Mouse (Mus musculus): Measurements from ENCODE around the gene Insl3. TPM values are rescaled to one million over a fixed set of nuclear protein-coding genes. Genes with fewer than 3 reads are reported as not detected.

The Insl3 gene
- polyA plus RNA-seq (2014; fragmentation: Illumina TruSeq; extraction: RNeasy Lipid Tissue Mini Kit (QIAGEN cat#74804); ENCODE audit: low read depth, low replicate concordance), result 1.6 TPM

DNA sequence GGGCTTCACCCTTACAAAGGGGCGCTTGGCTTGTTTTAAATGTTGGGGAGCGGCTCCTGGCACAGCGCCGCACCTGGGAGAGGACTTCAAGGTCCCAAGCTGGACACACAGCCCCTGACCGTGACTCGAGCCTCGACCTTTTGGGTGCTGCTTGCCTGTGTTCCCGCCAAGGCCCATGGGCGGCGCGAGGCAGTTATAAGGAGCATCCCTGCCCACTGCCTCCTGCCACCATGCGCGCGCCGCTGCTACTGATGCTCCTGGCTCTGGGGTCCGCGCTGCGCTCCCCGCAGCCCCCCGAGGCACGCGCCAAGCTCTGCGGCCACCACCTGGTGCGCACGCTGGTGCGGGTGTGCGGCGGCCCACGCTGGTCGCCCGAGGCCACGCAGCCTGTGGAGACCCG lies at the start of gene Insl3:
Gene Insl3 (plus strand): TSS at position 187 of the 400 bp plus-strand sequence.

DNA sequence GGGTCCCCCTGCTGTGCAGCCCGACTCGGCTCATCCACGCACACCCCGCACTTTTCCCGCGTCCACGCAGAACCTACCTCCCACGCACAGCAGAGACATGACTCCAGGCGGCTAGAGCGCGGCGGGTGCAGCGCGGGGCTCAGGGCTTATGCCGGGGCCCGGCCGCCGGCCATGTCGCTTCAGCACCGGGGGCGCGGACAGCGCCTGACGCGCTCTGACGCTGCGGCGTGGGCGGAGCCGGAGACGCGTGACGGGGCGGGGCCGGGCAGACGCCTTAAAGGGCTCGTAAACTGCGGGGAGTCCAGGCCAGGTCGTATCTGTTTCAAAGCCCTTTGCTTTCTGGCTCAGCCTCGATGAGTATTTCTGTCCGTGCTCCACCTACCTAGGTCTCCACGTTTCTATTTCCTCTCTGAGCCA lies 17.5 kb upstream of the Insl3 start, which contains the start of gene Unc13a:
Gene Unc13a (minus strand): TSS at position 209 of the 417 bp plus-strand sequence.

DNA sequence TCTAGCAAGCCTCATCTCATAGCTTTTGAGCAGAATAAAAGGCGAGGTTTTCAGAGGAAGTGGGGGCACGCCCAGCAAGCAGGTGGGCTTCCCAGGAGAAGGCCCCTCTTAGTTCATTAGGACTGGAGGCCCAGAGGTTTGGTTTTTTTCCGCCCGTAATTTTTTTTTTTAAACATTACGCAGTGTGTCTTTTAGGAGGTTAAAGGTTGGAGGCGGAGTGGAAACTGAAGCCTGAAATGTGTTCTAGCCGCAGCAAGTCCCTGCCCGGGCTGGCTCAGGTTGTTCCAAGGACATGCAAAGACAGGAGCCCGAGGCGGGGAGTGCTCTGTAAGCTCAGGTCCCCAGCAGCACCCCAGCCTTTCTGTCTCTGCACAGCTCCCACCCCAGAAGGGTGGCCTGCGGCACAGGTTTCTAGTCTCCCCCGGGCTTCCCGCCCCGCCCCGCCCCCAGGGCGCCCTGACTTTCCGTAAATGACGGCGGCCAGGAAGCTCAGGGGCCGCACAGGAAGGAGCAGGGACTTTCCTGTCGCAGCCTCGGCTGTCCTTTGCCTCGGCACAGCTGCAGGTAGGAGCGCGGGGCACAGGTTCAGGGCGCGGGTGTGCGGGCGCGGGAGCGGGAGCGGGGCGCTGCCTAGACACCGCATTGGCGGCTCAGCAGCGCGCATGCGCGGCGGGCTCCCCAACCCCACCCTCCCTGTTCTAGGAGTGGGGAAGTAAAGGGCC lies 12.8 kb upstream of the Insl3 start, which contains the start of gene Jak3:
Gene Jak3 (plus strand): TSS at position 277 of the 722 bp plus-strand sequence.

DNA sequence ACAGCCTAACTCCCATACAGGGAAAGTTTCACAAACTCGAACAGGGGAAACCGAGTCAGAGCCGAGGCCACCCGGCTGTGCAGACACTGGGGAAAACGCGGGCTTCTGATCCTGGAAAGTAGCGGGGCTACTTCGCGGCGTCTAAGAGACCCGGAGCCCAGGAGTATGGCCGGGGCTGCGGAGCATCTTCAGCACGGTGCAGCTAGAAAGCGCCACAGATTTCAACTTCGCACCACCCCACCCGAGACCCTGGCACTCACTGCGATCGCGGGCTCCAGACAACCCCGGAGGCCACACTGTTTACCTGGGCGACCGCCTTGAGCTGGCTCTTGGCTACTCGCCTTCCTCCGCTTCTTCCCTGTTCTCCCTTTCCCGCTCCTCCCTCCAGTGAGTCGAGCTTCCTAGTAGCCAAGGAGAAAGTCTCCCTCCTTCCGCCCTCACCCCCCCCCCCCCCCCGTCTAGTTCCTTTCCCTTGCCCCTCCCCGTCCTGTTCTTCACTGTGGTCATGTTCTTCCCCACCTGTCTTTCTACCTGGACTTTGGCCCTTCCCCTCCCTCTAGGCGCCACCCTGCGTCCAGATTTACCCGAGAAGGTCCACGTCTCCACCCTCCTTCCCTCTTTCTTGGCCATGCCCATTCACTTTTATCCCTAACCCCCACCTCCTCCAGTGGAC lies 12.5 kb downstream of the Insl3 start, which contains the start of gene B3gnt3:
Gene B3gnt3 (minus strand): TSS at position 376 of the 673 bp plus-strand sequence.

DNA sequence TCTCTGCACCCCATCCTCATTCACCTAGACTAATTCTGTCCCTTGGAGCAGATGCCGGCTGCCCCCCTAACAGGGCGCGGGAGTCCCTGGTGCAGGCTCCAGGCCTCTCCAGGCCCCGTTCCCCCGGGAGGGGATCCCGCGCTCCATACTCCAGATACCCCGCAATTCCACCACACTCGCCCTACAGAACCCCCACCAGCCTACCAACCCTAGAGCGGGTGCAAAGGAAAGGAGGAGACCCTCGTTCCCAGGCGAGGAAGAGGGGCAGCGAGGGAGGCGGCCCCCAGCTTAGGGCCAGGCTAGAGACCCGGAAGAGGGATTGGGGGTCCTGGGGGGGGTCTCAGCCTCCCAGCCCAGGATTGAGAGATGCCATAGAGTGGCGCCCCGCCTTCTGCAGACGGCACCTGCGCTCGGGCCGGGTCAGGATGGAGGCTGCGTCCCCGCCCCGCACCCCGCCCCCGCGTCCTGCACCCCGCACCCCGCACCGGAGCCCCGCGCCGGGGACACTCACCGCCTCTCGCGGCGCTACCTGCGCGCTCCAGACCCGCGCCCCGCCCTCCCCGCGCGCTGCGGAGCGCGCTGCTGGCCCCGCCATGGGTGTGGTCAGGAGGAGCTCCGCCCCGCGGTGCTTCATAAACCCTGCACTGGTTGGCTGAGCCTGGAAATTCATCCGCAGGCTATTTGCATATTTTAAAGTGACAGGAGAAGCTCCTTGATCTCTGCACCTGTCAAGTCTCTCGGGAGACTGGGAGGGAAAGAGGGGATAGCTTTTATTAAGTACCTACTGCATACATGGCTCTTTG lies 36.3 kb downstream of the Insl3 start, which contains the start of gene Fcho1:
Gene Fcho1 (minus strand): TSS at position 595 of the 803 bp plus-strand sequence.

Other genes with a start within 250 kb of the Insl3 start
- gene Abhd8, start 225.6 kb upstream of the Insl3 start, polyA plus RNA-seq (2014; fragmentation: Illumina TruSeq; extraction: RNeasy Lipid Tissue Mini Kit (QIAGEN cat#74804); ENCODE audit: low read depth, low replicate concordance), result 21.8 TPM
- gene Mrpl34, start 224.3 kb upstream of the Insl3 start, polyA plus RNA-seq (2014; fragmentation: Illumina TruSeq; extraction: RNeasy Lipid Tissue Mini Kit (QIAGEN cat#74804); ENCODE audit: low read depth, low replicate concordance), result 132 TPM
- gene Dda1, start 220.0 kb upstream of the Insl3 start, polyA plus RNA-seq (2014; fragmentation: Illumina TruSeq; extraction: RNeasy Lipid Tissue Mini Kit (QIAGEN cat#74804); ENCODE audit: low read depth, low replicate concordance), result 38.0 TPM
- 12.2 TPM for gene Ano8, start 203.3 kb upstream of the Insl3 start, polyA plus RNA-seq (2014; fragmentation: Illumina TruSeq; extraction: RNeasy Lipid Tissue Mini Kit (QIAGEN cat#74804); ENCODE audit: low read depth, low replicate concordance)
- gene Gtpbp3, start 201.1 kb upstream of the Insl3 start, polyA plus RNA-seq (2014; fragmentation: Illumina TruSeq; extraction: RNeasy Lipid Tissue Mini Kit (QIAGEN cat#74804); ENCODE audit: low read depth, low replicate concordance), result 20.3 TPM
- 17.7 TPM for gene Plvap, start 177.5 kb upstream of the Insl3 start, polyA plus RNA-seq (2014; fragmentation: Illumina TruSeq; extraction: RNeasy Lipid Tissue Mini Kit (QIAGEN cat#74804); ENCODE audit: low read depth, low replicate concordance)
- not detected for gene Ccdc194, start 163.5 kb upstream of the Insl3 start, polyA plus RNA-seq (2014; fragmentation: Illumina TruSeq; extraction: RNeasy Lipid Tissue Mini Kit (QIAGEN cat#74804); ENCODE audit: low read depth, low replicate concordance)
- 48.9 TPM for gene Bst2, start 151.8 kb upstream of the Insl3 start, polyA plus RNA-seq (2014; fragmentation: Illumina TruSeq; extraction: RNeasy Lipid Tissue Mini Kit (QIAGEN cat#74804); ENCODE audit: low read depth, low replicate concordance)
- 36.1 TPM for gene Mvb12a, start 146.3 kb upstream of the Insl3 start, polyA plus RNA-seq (2014; fragmentation: Illumina TruSeq; extraction: RNeasy Lipid Tissue Mini Kit (QIAGEN cat#74804); ENCODE audit: low read depth, low replicate concordance)
- gene Tmem221, start 130.3 kb upstream of the Insl3 start, polyA plus RNA-seq (2014; fragmentation: Illumina TruSeq; extraction: RNeasy Lipid Tissue Mini Kit (QIAGEN cat#74804); ENCODE audit: low read depth, low replicate concordance), result not detected
- not detected for gene Nxnl1, start 122.6 kb upstream of the Insl3 start, polyA plus RNA-seq (2014; fragmentation: Illumina TruSeq; extraction: RNeasy Lipid Tissue Mini Kit (QIAGEN cat#74804); ENCODE audit: low read depth, low replicate concordance)
- gene Slc27a1, start 120.3 kb upstream of the Insl3 start, polyA plus RNA-seq (2014; fragmentation: Illumina TruSeq; extraction: RNeasy Lipid Tissue Mini Kit (QIAGEN cat#74804); ENCODE audit: low read depth, low replicate concordance), result 190 TPM
- gene Pgls, start 97.0 kb upstream of the Insl3 start, polyA plus RNA-seq (2014; fragmentation: Illumina TruSeq; extraction: RNeasy Lipid Tissue Mini Kit (QIAGEN cat#74804); ENCODE audit: low read depth, low replicate concordance), result 63.1 TPM
- gene Fam129c, start 91.6 kb upstream of the Insl3 start, polyA plus RNA-seq (2014; fragmentation: Illumina TruSeq; extraction: RNeasy Lipid Tissue Mini Kit (QIAGEN cat#74804); ENCODE audit: low read depth, low replicate concordance), result 1.8 TPM
- 40.4 TPM for gene Colgalt1, start 78.2 kb upstream of the Insl3 start, polyA plus RNA-seq (2014; fragmentation: Illumina TruSeq; extraction: RNeasy Lipid Tissue Mini Kit (QIAGEN cat#74804); ENCODE audit: low read depth, low replicate concordance)
- gene Unc13a, start 17.5 kb upstream of the Insl3 start, polyA plus RNA-seq (2014; fragmentation: Illumina TruSeq; extraction: RNeasy Lipid Tissue Mini Kit (QIAGEN cat#74804); ENCODE audit: low read depth, low replicate concordance), result 0.81 TPM
- gene Jak3, start 12.9 kb upstream of the Insl3 start, polyA plus RNA-seq (2014; fragmentation: Illumina TruSeq; extraction: RNeasy Lipid Tissue Mini Kit (QIAGEN cat#74804); ENCODE audit: low read depth, low replicate concordance), result 12.1 TPM
- gene B3gnt3, start 12.6 kb downstream of the Insl3 start, polyA plus RNA-seq (2014; fragmentation: Illumina TruSeq; extraction: RNeasy Lipid Tissue Mini Kit (QIAGEN cat#74804); ENCODE audit: low read depth, low replicate concordance), result 6.6 TPM
- 0.99 TPM for gene Fcho1, start 36.5 kb downstream of the Insl3 start, polyA plus RNA-seq (2014; fragmentation: Illumina TruSeq; extraction: RNeasy Lipid Tissue Mini Kit (QIAGEN cat#74804); ENCODE audit: low read depth, low replicate concordance)
- 2.9 TPM for gene Zfp709, start 192.8 kb downstream of the Insl3 start, polyA plus RNA-seq (2014; fragmentation: Illumina TruSeq; extraction: RNeasy Lipid Tissue Mini Kit (QIAGEN cat#74804); ENCODE audit: low read depth, low replicate concordance)
- 2.6 TPM for gene Zfp882, start 219.4 kb downstream of the Insl3 start, polyA plus RNA-seq (2014; fragmentation: Illumina TruSeq; extraction: RNeasy Lipid Tissue Mini Kit (QIAGEN cat#74804); ENCODE audit: low read depth, low replicate concordance)
- gene Zfp617, start 219.4 kb downstream of the Insl3 start, polyA plus RNA-seq (2014; fragmentation: Illumina TruSeq; extraction: RNeasy Lipid Tissue Mini Kit (QIAGEN cat#74804); ENCODE audit: low read depth, low replicate concordance), result 26.2 TPM

All from heart, adult 10 weeks (tissue).